Mouse (Mus musculus): ENCODE data around the gene Methig1. TPM values are rescaled to one million over a fixed set of nuclear protein-coding genes. Genes with fewer than 3 reads are reported as not detected.
"Not testable (repeated sequence)": the region's sequence is repeated elsewhere in the genome, so short reads cannot be mapped to it uniquely, and the experiment has no call there.

Methig1 gene
- polyA plus RNA-seq (2015; fragmentation: Nextera tagmentation; extraction: Ambion mirVana), result 0.18 TPM in 1 of 2 replicates, not detected in the other

DNA sequence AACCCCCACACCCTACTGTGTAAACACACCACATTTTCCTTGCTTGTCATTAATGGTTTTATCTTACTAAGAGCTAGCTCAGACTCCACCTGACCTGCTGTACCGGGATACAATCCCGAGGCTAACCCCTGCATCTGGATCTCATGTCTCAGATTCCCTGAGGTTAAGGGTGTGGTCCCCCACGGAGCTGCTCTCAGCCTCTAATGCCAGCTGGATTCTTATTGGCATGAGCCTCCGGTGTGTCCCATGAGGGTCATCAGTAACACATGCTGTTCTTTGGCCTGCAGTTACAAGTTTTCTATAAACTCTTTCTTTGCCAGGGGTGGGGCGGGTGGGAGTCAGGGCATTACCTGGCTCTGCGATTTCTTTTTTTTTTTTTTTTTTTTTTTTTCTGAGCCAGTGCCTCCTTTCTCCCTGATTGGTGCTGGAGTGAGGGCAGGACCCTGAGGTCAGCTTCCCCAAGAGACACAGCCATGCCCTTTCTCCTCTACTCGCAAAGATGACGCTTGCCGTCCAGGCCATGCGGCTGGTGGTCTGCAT is at the start of gene Methig1, which contains the start of gene Mettl7a2:
TSS of gene Methig1 (plus strand) at position 439 of the 540 bp plus-strand sequence.
TSS of gene Mettl7a2 (plus strand) at position 490 of the 540 bp plus-strand sequence.
- no peak for DNase-seq (ENCODE audit: low spot score)

DNA sequence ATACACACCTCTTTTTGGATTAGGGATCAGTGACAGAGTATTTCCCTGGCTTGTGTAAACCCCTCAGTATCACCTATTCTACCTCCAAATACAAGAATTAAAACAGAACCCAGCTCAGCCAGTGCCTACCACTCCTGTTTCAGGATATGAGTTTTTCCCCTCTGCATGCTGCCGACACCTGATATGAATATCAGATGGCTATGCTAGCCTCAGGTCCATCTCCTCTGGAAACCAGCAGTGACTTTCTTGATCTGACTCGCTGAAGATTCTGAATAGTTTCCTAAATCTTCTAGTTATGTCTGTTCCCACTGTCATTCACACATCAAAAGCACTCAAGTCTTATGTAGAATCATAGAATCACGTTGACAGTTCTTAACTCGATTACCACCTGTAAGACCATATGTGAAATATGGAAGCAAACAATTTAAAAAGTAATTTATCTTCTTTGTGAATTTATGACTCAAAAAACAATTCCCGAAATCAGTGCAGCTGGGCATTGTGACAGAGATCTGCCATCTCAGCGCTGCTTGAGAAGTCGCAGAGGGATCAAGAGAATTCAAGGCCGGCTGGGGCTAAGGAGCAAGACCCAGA is 49.4 kb upstream of the Methig1 start:
- no peak for DNase-seq (ENCODE audit: low spot score)

DNA sequence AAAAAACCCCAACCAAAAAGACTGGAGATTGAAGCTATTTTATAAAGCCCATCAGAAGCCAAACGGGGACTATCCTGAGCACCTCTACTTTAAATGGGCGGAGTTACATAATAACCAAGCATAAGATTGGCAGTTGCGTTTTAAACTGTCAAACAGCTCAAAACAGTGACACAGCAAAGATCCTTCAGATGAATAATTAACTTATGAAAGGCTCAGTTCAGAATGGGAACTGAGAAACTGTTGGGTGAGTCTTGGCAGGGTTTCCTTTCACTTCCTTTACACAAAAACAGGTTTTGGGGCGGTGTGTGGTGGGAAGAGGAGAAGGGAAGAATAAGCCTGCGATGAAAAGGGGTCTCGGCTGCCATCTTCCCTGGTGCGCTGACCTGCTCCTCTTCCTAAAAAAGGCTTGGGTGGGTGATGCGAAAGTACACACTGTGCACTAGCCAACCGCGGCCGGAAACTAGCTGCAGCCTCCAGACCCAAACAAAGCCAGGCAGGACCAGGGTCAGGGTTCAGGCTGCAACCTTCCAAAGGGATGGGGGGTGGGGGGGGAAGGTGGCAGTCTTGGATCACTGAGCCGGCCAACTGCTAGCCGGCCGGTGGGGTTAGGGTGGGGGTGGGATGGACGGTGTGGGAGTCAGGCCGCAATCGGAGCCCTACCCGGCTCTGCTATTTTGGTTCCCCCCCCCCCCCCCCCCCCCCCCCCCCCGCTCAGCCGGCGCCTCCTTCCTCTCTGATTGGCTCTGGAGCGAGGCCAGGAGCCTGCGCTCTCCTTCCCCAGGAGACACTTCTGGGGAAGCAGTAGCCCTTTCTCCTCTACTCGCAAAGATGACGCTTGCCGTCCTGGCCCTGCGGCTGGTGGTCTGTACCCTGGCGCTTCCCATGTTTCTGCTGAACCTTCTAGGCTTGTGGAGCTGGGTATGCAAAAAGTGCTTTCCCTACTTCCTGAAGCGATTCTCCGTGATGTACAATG is 48.6 kb upstream of the Methig1 start, which contains the start of gene Mettl7a1:
TSS of gene Mettl7a1 (plus strand) at position 122 of the 973 bp plus-strand sequence.
- peak; percentile 71 for DNase-seq (ENCODE audit: low spot score)

DNA sequence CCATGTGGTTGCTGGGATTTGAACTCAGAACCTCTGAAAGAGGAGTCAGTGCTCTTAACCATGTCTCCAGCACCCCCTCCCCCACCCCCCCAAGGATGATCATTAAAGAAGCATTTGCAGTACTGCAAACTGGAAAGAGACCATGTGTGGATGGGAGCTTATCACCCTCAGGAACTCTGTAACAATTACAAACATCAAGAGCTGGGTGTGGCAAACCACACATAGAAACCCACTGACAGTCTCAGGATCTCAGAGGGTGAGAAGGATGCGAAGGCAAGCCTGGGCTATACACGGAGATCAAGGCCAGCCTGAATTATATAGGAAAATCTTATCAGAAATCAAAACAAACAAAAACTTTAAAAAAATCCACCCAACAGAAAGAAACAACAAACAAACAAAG is 46.7 kb upstream of the Methig1 start:
- no peak for DNase-seq (ENCODE audit: low spot score)

DNA sequence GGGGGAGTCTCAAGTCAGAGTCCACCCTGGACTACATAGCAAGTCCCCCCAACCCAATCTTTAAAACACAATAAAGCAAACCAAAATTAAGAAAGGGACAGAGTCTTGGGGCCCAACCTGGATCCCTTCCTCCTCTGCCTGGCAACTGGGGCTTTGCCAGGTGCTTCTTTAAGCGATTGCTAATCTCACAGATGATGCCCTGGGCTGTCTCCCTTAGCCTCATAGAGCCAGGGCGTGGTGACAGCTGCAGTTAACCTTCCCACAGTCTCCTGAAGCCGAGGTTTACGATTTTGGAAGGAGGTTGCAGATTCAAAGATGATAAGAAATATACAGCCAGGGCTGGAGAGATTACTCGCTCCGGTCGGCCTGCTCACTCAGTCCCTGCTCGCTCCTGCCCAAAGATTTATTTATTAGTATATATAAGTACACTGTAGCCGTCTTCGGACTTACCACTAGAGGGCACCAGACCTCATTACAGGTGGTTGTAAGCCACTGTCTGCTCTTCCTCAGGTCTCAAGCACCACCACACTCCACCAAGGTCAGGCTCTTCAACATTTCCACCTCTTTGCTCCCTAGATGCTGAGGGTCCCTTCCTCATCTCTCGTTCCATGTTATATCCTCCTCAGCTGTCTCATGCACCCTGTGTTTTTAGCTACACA is 45.4 kb upstream of the Methig1 start:
- peak; percentile 48 for DNase-seq (ENCODE audit: low spot score)

DNA sequence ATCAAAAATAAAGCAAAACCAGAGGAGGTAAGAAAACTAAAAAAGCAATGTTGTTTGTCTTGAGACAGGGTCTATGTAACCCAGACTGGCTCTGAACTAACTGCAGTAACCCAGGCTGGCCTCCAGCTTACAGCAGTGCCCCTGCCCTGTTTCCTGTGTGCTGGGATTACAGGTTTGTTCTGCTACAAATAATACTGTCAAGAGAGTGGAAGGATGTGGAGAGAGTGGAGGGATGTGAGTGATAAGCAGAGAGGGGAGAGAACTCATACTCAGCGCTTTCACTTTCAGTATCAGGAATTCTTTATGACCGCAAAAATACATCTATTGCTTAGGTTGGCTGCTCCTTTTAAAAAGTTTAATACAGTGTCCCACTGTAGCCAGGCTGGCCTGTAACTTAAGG is 40.6 kb upstream of the Methig1 start:
- peak; percentile 33 for DNase-seq (ENCODE audit: low spot score)

DNA sequence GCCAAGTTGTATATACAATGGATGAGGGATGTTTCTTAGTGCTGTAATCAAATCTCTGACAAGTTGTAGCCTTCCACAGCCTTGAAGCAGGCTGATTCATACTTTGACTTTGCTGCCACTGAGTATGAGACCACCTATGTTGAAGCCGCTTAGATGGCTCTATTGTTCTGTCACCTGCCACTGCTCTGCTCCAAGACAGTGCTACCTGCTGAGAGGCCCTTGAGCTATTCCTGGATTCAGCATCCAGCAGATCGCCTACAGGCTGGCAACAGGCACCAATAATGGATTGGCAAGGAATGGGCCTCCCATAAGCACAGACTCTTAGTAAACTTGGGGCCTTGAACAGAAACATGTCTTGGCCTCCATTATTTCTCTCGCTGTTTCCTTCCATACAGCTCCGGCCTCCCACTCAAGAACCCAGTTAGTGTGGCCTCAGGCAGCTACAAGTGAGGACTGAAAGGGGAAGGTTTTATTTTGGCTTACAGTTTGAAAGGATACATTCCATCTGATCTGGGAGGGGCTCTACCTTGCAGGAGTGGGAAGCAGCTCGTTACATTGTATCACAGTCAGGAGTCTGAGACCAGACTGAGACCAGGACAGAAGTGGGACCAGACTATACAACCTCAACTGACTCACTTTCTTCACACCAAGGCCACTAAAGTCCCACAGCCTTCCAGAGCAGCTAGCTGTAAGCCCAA is 38.4 kb upstream of the Methig1 start:
- no peak for DNase-seq (ENCODE audit: low spot score)

DNA sequence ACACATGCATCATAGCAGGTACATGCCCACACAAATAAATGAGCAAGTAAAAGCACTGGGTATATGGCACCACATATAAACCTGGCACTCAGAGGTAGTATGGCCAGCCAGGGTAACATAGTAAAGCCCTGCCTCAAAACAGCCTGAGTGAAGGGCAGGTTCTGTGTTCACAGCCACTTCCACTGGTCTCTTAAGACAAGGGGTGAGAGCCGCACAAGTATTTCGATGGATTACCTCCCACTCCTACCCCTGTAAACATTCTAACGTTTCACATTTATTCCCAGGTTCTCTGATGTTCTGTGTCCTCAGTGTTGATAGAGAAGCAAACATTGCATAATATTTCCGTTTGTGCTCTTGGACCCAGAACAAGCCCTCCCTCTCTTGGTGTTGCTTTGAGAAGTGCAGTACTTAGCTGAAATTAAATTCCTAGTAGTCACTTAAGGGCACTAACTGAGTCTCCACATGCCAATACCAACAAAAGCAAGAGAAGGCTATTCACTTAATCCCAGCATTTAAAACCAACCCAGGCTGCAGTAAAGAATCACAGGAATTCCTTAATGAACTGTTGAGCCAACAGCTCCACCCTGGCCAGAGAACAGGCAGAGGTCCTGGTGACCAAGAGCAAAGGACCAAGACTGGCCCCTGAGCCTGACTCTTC is 34.8 kb upstream of the Methig1 start:
- DNase-seq (ENCODE audit: low spot score), result not testable (repeated sequence)

DNA sequence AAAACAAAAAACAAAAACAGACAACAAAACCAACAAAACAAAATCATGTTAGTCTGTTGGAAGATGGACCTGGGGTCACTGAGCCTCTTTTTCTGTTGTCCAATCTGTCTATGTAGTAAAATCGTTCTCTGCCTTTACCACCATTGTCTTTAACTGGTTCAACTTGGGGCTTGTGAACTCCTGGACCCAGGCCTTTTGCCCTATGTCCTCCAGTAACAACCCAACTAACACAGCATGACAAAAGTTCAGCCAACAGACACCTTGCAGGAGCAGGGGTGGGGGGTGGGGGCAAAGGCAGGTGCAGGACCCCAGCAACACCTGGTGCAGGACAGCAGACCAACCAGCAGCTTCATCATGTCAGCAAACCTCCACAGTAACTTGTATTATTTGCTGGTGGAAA is 33.1 kb upstream of the Methig1 start:
- DNase-seq (ENCODE audit: low spot score), result no peak

DNA sequence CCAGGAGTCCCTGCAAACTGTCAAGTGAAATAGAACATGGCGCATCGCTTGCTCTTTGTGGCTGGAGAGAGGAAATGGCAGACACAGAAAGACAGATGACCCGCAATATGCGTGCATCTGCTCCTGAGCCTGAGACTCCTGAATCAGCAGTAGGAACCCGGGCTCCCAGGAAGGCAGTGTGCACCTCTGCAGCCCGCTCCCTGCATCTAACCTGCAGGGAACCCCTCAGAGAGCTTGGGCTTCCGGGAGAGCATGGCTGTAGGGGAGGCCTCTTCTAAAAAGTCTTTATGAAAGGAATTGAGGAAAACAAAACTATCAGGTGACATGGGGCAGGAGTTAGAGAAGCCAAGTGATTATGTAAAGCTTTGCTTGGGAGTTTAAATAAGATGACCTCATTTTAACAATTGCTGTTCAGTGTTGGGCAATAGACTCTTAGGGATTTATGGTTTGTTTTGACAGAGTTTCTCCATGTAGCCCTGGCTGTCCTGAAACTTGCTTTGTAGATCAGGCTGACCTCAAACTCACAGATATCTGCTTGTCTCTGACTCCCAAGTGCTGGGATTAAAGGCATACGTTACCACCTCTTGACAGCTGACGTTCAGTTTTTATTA is 32.5 kb upstream of the Methig1 start:
- no peak for DNase-seq (ENCODE audit: low spot score)

DNA sequence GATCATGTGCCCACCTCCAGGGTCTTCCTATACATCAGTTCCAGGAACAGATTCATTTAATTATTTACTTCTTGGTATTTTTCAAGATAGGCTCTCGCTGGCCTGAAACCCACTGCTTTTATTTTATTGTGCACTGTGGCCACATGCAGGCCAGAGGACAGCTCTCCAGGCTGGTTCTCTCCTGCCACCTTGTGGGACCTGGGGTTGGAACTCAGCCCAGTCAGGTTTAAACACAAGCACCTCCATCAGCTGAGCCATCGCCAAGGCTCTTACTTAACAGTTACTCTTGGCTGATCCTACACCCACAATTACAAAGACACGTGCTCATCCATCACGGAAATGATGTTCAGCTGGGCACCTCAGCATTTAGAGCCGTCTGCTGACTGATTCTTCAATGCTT is 31.8 kb upstream of the Methig1 start:
- DNase-seq (ENCODE audit: low spot score), result no peak

DNA sequence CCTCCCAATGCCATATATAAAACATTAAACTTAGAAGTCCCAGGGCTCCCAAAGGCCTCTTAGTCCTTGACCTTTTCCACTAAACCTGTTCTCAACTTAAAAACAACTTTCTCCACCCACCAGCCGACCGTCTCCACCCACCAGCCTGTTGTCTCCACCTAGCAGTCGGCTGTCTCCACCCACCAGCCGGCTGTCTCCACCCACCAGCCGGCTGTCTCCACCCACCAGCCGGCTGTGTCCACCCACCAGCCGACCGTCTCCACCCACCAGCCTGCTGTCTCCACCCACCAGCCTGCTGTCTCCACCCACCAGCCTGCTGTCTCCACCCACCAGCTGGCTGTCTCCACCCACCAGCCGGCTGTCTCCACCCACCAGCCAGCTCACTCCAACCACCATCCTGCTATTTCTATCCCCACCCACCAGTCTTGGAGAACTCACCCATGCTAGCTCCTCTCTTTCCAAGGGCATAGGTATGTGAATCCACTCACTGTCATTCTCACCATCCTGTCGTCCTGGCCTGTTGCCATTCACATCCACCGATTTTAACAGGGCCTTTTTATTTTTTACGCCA is 28.8 kb upstream of the Methig1 start:
- no peak for DNase-seq (ENCODE audit: low spot score)

DNA sequence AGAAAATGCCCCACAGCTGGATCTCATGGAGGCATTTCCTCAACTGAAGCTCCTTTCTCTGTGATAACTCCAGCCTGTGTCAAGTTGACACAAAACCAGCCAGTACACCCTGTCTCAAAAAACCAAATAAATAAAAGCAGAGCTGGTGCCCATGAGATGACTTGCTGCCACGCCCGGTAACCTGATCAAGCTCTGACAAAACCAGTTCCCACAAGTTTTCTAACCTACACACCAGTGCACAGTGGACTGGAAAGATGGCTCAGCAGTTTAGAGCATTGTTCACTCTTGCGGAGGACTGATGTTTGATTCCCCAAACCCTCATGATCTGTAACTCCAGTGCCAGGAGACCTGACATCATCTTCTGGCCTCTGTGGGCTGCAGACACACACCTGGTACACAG is 27.7 kb upstream of the Methig1 start:
- no peak for DNase-seq (ENCODE audit: low spot score)

DNA sequence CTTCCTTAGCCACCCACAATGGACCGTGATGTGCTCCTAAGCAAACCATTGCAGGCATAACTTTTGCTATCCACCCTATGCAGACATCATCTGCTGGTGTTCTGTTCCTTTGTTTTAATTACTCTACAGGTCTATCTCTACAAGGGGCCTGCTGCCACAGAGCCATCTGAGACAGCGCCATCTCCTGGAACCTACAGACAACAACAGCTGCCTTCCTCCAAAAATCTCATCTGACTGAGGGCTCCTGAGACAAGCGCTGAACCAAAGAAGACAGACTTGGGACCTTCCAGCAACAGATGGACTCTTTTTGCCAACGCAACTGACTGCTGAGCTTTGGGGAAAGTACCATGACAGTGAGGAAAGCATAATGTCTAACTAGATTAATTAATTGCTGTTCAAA is 24.9 kb upstream of the Methig1 start:
- not testable (repeated sequence) for DNase-seq (ENCODE audit: low spot score)

DNA sequence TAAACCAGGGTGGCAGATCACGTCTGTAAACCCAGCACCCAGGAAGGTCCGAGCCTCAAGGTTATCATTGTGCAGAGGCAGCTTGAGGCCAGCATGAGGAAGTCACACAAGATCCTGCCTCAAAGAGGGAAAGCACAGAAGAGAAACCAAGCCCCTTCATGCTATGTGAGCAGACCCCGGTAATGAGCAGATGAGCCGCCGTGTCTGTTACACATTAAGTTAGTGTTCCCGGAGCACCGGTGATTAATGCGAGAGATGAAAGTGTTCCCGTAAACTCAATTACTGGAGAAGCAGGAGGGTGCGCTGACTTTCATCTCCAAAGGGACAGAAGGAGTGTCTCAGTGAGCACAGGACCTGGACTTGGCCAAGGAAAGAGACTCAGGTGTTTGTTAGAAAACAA is 23.6 kb upstream of the Methig1 start:
- DNase-seq (ENCODE audit: low spot score), result not testable (repeated sequence)

DNA sequence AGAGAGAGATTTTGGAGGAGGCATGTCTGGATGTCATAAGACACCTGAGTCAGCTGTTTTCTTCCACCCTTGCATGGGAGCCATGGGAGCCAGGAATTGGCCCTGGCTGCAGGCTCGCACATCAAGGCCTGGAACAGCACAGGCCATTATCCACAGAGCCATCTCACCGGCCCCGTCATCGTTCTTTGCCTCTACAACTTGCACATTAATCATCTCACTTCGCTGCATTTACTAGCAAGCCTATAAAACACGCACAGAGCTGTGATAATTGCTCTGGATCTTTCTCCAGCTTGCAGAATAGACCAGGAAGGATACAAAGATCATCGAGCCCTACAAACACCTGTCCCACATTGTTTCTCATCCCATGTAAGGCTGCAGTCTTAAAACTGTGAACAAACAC is 22.2 kb upstream of the Methig1 start:
- DNase-seq (ENCODE audit: low spot score), result no peak

DNA sequence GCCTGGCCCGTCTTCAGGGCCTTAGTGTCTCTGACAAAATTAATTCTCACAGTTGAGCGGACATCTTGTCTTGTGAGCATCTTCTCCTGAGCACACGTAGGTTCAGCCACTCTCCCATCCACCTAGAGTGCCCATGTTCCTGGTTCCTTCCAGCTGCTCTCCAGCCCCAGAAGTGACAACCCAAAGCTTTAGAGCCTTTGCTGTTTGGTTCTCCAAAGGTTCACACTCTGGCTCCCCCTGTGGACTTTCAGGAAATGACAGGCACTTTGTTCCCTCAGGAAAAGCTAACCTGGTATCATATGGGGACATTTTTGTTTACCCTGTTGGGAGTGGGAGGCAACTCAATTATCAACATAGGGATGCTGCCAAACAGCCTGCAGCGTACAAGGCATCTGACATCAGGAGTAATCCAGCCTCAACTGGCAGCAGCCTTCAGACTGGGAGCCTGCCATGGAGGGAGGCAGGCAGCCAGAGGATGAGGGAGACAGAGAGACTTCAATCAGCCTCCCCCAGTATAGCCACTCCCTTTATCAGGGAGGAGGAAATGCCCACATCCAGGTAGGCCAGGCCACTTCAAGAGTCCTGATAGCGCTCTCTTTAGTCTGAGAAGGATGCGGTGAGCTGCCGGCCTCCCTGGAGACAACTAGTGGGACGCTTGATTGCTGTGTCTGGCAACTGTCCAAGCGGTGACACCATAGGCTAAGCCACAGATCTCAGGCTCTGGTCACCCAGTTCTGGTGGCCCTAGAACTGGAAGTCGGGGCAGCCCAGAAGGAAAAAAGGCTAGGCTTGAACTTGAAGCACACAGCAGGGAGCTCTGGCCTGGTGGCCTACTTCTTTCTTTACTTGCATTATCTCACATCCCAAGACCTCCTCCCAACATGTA is 20.6 kb upstream of the Methig1 start:
- DNase-seq (ENCODE audit: low spot score), result not testable (repeated sequence)

DNA sequence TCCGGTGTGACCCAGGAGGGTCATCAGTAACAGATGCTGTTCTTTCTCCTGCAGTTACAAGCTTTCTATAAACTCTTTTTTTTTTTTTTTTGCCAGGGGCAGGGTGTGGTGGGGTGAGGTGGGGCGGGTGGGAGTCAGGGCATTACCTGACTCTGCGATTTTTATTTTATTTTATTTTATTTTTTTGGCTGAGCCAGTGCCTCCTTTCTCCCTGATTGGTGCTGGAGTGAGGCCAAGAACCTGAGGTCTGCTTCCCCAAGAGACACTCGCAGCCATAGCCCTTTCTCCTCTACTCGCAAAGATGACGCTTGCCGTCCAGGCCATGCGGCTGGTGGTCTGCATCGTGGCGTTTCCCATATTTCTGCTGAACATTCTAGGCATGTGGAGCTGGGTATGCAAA is 18.3 kb upstream of the Methig1 start, which contains the start of gene Mettl7a3:
TSS of gene Mettl7a3 (plus strand) at position 301 of the 400 bp plus-strand sequence.
- DNase-seq (ENCODE audit: low spot score), result no peak
